Mouse (Mus musculus): ENCODE measurements at regions not wholly inside any gene's neighbourhood (a gene's known extent, or its start where the extent isn't known, plus 50 kb on each side); places are given as distances from the start of the nearest gene placed in this dataset.

DNA sequence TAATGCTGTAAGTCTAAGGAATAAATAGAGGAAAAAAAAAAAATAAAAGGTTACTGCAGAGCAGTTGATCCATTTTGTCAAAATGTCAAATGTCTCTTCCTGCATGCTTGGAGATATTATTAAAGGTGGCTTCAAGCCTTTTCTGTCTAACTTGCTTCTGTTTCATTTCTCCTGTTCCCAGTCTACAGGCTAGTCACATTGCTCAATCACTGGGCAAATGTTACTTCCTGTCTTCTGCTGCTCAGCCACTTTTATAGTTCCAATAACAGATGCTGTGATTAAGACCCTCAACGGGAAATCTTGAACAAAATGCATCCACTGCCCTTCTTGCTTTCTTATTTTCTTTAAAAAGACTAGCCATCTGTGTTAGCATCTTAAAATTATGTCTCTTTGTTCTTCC is 1445.2 kb upstream of the Pcdh17 start:
- DNase-seq: peak; percentile 0

DNA sequence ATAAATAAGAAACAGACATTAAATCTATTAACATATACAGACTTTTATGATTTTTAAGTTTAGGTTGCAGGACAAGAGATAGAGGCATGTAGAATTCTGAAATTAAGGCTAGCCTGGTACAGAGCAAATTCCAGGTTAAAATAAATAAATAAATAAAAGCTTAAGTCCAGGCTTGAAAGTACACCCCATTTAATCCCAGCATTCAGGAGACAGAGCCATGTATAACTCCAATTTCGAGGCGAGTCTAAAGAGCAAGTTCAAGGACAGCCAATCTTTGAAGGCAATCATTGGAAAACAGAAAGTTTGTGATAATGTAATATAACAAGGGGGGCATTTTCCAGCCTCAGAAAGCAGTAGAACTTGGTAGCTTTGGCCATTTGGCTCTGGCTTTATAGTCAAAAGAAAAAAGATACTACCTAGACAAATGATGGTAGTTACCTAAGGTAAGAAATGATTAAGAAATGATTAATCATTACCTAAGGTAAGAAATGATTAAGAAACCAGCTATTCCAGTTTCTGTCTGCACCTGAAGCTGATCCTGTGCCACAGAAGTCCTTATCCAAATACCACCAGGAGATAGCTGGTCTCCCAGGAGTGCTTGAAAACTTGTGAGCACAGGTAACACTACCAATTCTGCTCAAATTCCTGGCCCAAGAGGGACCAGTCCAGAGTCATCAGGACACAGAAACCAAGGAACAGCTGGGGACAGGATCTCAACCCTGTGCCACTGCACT is 1441.0 kb upstream of the Pcdh17 start:
- no peak for DNase-seq

DNA sequence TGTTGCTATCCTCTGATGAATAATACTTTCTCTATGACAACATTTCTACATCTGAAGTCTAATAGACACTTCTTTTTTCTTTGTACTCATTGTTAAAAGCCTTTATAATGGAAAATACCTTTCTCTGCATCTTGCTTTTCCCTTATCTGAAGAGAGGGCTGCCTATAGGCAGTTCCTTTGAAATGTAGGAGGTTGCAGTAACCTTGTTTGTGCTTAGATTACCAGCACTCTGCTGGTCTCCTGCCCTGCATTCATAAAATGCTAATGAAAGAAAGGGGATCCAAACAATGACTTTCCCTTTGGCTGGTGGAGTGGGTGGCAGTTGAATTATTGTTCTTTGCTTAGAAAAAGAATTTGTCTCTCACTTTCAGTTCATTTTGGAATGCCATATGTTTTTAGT is 1434.8 kb upstream of the Pcdh17 start:
- no peak for DNase-seq

DNA sequence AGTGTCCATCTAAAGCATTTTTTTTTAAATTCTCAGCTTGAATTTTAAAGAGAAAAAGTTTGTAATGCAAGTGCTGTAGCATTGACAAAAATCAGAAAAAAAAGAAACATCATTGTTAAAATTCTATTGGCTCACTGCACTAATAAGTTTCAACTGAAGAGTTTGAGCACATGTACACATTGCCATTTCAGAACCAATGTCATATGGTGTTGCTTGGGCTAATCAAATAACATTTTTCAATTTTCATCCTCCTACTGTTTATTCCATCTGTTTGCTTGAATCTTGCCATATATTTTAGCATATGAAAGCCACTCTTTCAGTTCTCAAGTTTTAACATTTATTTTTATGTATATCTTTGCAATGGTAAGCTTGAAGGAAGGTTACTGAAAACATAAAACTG is 1421.5 kb upstream of the Pcdh17 start:
- no peak for DNase-seq
